9 mouse cellular contexts compared by ENCODE assay signal in genomic region chr17:35700371-35700961, GRCm38 (mm10). TPM values are rescaled to one million over a fixed set of nuclear protein-coding genes. Genes with fewer than 3 reads are reported as not detected.
DNase-seq lines count a peak whose midpoint lies in the region; ATAC-seq and TF ChIP-seq lines count a peak whose summit lies in the region.
"Had no signal": no experiment of that assay in that cellular context is flagged by ENCODE, and none has a peak within 500 bp of the region (broad histone marks: within the 10 kb centered on the region; RNA-seq: fewer than 3 reads in every experiment).

No protein-coding gene starts in this region.

- no peaks in the 10 kb centered on the region for H3K36me3 ChIP-seq in hindbrain, postnatal 0 days (ENCODE audit: insufficient read depth, low read length)

- H3K9me3 ChIP-seq in hindbrain, postnatal 0 days (ENCODE audit: low read length), result no peaks in the 10 kb centered on the region

- peak overlapping the region; percentile 76 for H3K4me3 ChIP-seq in hindbrain, postnatal 0 days (ENCODE audit: low read length)
- H3K4me3 ChIP-seq in left cerebral cortex, adult 2 months, result peak overlapping the region; percentile 75

- ATAC-seq in hindbrain, postnatal 0 days, result peak; percentile 45

- H3K4me1 ChIP-seq in hindbrain, postnatal 0 days (ENCODE audit: insufficient read depth, low read length), result peaks cover 30% of the 10 kb centered on the region

- DNase-seq in NIH3T3 (ENCODE audit: low read depth), result peak; percentile 92
- peak; percentile 84 to 88 for DNase-seq in cerebellum, postnatal 10 days
- DNase-seq in gastrocnemius, adult 8-10 months (ENCODE audit: low spot score in 2 of 2), result peak; percentile 82 to 85
- peak; percentile 84 for DNase-seq in hindbrain, postnatal 0 days (ENCODE audit: low spot score)
- peak; percentile 80 to 87 for DNase-seq in left cerebral cortex, adult 2 months (ENCODE audit: extremely low spot score in 1 of 2, low spot score in 2 of 2)
- peak; percentile 80 for DNase-seq in lung, postnatal 36 days
- peak; percentile 78 for DNase-seq in right cerebral cortex, postnatal 14 days
- peak; percentile 73 for DNase-seq in yolk sac, embryonic 10.5 days (ENCODE audit: low spot score)

- H3K9ac ChIP-seq in hindbrain, postnatal 0 days (replicated peaks; ENCODE audit: low read length), result peak overlapping the region; percentile 88

- H3K4me2 ChIP-seq in hindbrain, postnatal 0 days (ENCODE audit: low read depth, low read length), result peak overlapping the region; percentile 82

- intact Hi-C loops in left cerebral cortex, adult 2 months (cut with DNase I), result loop anchor here (5.0 kb wide), 1 partner anchor 458 kb away; the partner anchor contains the start of gene Ddx39b

- TF ChIP-seq CTCF in hindbrain, postnatal 0 days (IDR thresholded peaks at IDR 0.05; ENCODE audit: low read depth), result peak; percentile 20; the same call in 1 of the 2 replicates
- no peak; the same call in 1 of the 2 replicates for TF ChIP-seq CTCF in left cerebral cortex, adult 2 months (IDR thresholded peaks at IDR 0.05)

- no peaks in the 10 kb centered on the region for H3K27me3 ChIP-seq in hindbrain, postnatal 0 days (ENCODE audit: insufficient read depth, low read length)

- peak overlapping the region; percentile 98 for H3K27ac ChIP-seq in hindbrain, postnatal 0 days
- peak overlapping the region; percentile 96 for H3K27ac ChIP-seq in left cerebral cortex, adult 2 months

- 1% methylated on average over 61 of the region's 66 CpGs for WGBS in hindbrain, postnatal 0 days

RNA-seq across cellular contexts. Expression of gene Ddr1, which starts 4.0 kb away (rescaled TPM):
- 10 to 100 TPM; 13.7 to 20.0 (median 15.9) TPM for total RNA-seq in gastrocnemius, adult 8-10 months (2022)
- total RNA-seq in hindbrain, postnatal 0 days (2014; rRNA removed), result 108 and 139 TPM in 2 replicates
- polyA plus RNA-seq in hindbrain, postnatal 0 days (2015; fragmentation: Nextera tagmentation; extraction: Ambion mirVana), result 63.3 and 66.3 TPM in 2 replicates
- 10 to 100 TPM; 47.2 to 47.8 TPM for total RNA-seq in left cerebral cortex, adult 2 months (2021)

RNA-seq across cellular contexts. Expression of gene Gtf2h4, which starts 26.9 kb away (rescaled TPM):
- 10 to 100 TPM; 16.0 to 21.6 (median 17.9) TPM for total RNA-seq in gastrocnemius, adult 8-10 months (2022)
- 26.1 and 27.2 TPM in 2 replicates for total RNA-seq in hindbrain, postnatal 0 days (2014; rRNA removed)
- 18.6 and 21.3 TPM in 2 replicates for polyA plus RNA-seq in hindbrain, postnatal 0 days (2015; fragmentation: Nextera tagmentation; extraction: Ambion mirVana)
- total RNA-seq in left cerebral cortex, adult 2 months (2021), result 10 to 100 TPM; 34.5 to 35.9 TPM

RNA-seq across cellular contexts. Expression of gene Vars2, which starts 33.1 kb away (rescaled TPM):
- total RNA-seq in gastrocnemius, adult 8-10 months (2022), result 10 to 100 TPM in 2 of 4 experiments, 1 to 10 TPM in 2; 9.0 to 15.4 (median 10.3) TPM
- 37.3 and 46.8 TPM in 2 replicates for total RNA-seq in hindbrain, postnatal 0 days (2014; rRNA removed)
- polyA plus RNA-seq in hindbrain, postnatal 0 days (2015; fragmentation: Nextera tagmentation; extraction: Ambion mirVana), result 12.6 and 14.8 TPM in 2 replicates
- total RNA-seq in left cerebral cortex, adult 2 months (2021), result 10 to 100 TPM; 33.2 to 42.6 TPM

RNA-seq across cellular contexts. Expression of gene Mucl3, which starts 57.0 kb away (rescaled TPM):
- total RNA-seq in gastrocnemius, adult 8-10 months (2022), result not detected
- total RNA-seq in hindbrain, postnatal 0 days (2014; rRNA removed), result 0.61 TPM in 1 of 2 replicates, not detected in the other
- polyA plus RNA-seq in hindbrain, postnatal 0 days (2015; fragmentation: Nextera tagmentation; extraction: Ambion mirVana), result 0.10 TPM in 1 of 2 replicates, not detected in the other
- not detected for total RNA-seq in left cerebral cortex, adult 2 months (2021)
- polyA plus RNA-seq: frontal cortex, adult 2 months had no signal

Comparison
In these comparisons a context has a peak if more than half of its experiments do, and no peak if none do; other contexts are left out.
1. Peak in every context shown above with its lines: DNase-seq, ATAC-seq, H3K4me3 ChIP-seq and H3K27ac ChIP-seq.